Mouse (Mus musculus): Measurements from ENCODE around the gene Prg2. TPM values are rescaled to one million over a fixed set of nuclear protein-coding genes. Genes with fewer than 3 reads are reported as not detected.

Gene Prg2
- total RNA-seq (2015) (43.2 and 74.2 TPM in 2 replicates), total RNA-seq (2017) (135 and 270 TPM in 2 replicates)

GRCm38 (mm10) chr2:84980188-84980587 is at the start of gene Prg2:
Prg2 (plus strand) TSS chr2:84980461.
- peak; percentile 54 for ATAC-seq (replicated peaks; ENCODE audit: poor library complexity)

DNA sequence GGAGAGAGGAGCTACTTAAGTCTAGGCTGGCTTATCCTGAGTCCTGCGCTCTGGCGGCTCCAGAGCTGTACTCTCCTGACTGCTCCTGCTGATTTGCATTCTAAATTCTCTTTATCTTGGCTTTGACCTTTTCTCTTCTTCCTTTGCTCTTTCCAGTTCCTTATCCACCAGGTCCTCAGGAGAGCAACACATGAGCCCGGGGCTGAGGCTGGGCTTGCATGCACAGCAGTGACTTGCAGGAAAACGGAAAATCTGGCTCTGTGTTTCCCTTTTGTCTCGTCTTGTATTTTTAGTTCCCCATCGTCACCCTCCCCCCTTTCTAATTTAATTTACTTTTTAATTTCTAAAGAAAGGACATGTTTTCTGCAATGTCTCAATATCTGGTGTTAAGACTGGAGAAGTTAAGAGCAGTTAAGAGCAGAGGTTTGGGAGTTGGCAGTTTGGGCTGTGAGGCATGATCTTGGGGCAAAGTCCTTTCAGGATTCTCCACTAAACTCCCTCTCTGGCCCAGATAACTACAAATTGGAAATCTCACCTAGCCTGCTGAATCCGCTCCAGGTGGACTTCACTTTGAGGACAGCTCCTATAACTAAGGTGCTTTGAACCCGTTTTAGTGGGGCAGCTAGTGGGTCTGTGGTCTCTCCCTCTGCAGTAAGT is 46.1 kb upstream of the Prg2 start:
- no peak for ATAC-seq (replicated peaks; ENCODE audit: poor library complexity)

- no peak for ATAC-seq (replicated peaks; ENCODE audit: poor library complexity)
Measured at GRCm38 (mm10) chr2:84934649-84935007, 45.6 kb upstream of the Prg2 start.

DNA sequence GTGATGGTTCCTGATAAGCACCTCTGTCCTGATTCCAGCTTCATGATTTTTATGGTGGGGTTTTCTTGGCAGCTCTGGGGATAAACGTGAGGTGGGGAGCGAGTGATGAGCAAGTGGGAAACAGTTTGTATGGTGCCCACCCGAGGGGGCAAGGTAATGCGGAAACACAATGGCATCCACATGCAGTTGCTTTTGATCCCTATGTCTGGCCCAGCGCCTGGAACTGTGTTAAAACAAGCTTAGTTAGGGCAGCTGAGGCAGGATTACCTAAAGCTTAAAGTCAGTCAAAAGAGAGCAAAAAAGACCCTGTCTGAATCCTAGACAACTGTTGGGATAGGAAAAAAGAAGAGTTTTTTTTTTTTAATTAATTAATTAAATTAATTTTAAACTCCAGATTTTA is 45.2 kb upstream of the Prg2 start:
- ATAC-seq (replicated peaks; ENCODE audit: poor library complexity): no peak

GRCm38 (mm10) chr2:84936474-84937429 is 43.5 kb upstream of the Prg2 start, which contains the start of gene Slc43a3:
Slc43a3 (plus strand) TSS chr2:84936579.
- ATAC-seq (replicated peaks; ENCODE audit: poor library complexity): peak; percentile 77

DNA sequence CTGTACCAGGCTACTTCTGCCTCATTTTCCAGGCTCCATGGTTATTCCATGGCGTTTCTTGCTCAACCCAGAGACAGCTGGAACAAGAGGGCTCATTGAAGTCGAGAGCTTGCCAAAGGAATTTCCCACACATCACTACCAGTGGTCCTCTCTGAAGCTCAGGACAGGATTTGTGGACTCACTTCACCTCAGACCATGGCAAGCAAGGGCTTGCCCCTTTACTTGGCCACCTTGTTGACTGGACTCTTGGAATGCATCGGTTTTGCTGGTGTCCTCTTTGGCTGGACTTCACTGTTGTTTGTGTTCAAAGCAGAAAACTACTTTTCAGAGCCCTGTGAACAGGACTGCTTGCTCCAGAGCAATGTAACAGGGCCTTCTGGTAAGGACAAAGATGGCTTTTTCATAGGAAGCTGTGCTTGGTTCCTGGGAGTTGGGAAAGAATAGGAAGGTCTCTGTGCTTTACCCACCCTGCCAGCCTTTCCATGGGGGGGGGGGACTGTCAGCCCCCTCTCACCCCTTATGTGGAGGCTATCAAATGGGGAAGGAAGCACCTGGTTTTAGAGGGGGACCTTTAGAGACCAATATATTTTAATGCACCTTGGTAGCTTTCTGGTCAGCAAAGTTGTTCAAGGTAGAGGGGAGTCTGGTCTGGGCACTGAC is 42.6 kb upstream of the Prg2 start:
- no peak for ATAC-seq (replicated peaks; ENCODE audit: poor library complexity)

GRCm38 (mm10) chr2:84938249-84938946 is 41.9 kb upstream of the Prg2 start:
- peak; percentile 68 for ATAC-seq (replicated peaks; ENCODE audit: poor library complexity)

- ATAC-seq (replicated peaks; ENCODE audit: poor library complexity): no peak
Measured at GRCm38 (mm10) chr2:84939306-84939705, 41.0 kb upstream of the Prg2 start.

DNA sequence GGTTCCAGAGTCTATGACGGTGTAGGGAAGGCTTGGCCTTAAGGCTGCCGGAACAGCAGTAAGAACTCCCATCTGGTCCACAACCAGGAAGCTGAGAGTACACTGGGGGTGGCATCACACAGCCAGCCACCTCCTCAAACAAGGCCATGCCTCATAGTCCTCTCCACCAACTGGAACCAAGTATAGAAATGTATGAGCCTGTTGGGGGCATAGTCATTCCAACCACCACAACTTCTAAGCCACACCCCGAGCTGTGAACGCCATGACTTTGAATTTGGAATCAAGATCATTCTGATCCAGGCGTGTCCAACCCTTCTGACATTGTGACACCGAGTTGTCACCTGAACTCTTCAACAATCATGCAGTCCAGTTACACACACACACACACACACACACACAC is 40.5 kb upstream of the Prg2 start:
- no peak for ATAC-seq (replicated peaks; ENCODE audit: poor library complexity)

- peak; percentile 7; the same call in 1 of the 2 replicates for ATAC-seq (replicated peaks; ENCODE audit: poor library complexity)
Measured at GRCm38 (mm10) chr2:84941332-84941731, 38.9 kb upstream of the Prg2 start.

DNA sequence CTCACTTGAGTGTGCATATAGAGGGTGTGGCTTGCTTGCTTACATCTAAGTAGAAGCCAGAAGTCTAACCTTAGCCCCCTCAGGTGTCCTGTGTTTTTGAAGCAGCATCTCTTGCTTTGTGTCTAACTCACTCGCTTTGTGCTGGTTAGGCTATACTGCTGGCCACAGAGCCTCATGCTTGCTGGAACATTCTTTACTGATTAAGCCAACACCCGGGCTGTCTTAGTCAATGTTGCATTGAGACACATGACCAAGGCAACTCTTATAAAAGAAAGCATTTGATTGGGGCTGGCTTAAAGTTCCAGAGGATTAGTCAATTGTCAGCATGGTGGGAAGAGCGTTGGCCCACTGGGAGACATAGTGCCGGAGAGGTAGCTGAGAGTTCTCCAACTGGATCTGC is 38.5 kb upstream of the Prg2 start:
- ATAC-seq (replicated peaks; ENCODE audit: poor library complexity): no peak

- no peak for ATAC-seq (replicated peaks; ENCODE audit: poor library complexity)
Measured at GRCm38 (mm10) chr2:84947154-84947771, 33.0 kb upstream of the Prg2 start.

- ATAC-seq (replicated peaks; ENCODE audit: poor library complexity): no peak
Measured at GRCm38 (mm10) chr2:84948252-84948651, 32.0 kb upstream of the Prg2 start.

DNA sequence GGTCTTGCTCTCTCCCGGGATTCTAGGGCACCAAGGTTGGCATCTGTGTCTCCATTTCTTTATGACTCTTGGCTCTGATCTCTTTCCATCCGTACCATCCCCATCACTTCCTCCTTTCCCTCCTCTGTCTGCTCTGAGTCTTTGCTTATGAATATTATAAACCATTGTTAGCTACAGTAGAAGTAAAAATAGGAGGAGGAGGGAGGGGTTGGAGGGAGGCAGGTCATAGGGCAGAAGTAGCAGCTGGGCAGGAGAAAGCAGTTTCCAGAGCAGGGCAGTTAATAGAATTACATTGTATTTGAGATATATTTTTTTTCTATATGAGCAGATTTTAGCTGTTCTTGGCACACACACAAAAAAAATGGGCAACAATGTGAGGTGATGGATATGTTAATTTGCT is 31.5 kb upstream of the Prg2 start:
- ATAC-seq (replicated peaks; ENCODE audit: poor library complexity): no peak

- no peak for ATAC-seq (replicated peaks; ENCODE audit: poor library complexity)
Measured at GRCm38 (mm10) chr2:84951027-84951426, 29.2 kb upstream of the Prg2 start.

DNA sequence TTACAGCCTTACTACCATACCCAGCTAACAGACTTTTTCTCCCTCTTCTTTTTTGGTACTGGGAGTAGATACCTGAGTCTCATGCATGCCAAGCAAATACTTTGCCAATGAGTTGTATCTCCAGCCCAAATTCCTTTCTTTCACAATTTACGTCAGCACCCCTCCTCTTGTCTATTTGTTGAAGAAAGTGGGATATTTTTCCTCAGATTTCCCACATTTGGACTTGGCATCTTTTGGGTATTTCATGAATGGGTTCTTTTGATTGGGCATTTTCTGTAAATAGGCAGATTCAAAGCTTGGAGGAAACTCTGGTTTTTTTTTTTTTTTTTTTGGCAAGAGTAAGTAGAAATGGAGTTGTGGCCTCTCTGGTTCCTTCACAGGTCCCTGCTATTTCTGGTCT is 28.0 kb upstream of the Prg2 start:
- no peak for ATAC-seq (replicated peaks; ENCODE audit: poor library complexity)

DNA sequence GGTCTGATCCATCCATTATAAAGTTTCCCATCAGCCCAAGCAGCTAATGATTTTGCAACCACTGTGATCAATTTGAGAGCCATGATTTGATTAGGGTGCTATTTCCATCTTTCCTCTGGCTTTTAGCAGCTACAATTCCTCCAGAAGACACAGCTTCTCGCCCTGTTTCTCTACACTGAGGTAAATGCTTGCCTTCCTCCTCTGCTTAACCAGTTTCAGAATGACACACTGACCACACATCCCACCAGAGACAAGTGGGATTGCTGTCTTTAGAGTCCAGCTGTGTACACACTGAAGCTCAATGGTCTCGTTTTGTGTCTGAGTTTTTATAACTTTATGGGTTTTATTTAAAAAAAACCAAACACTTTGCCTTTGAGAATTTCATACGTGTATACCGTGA is 27.6 kb upstream of the Prg2 start:
- no peak for ATAC-seq (replicated peaks; ENCODE audit: poor library complexity)

GRCm38 (mm10) chr2:84955435-84955834 is 24.8 kb upstream of the Prg2 start:
- no peak for ATAC-seq (replicated peaks; ENCODE audit: poor library complexity)

DNA sequence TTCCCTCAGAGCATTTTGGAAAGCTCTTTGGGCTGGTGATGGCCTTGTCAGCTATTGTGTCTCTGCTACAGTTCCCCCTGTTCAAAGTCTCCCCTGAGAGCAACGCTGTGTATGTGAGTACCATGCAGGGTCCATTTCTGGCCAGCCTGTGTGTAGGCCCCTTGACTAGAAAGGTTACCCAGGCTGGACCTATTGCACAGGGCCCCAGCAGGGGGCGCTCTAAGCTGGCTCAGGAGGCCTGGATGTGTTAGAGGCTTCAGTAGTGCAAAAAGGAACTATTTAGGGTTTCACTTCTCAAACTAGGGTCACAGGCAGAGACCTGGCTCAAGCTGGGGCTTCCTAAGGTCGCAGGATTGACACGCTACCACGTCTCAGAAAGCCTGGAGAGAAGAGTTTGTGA is 24.0 kb upstream of the Prg2 start:
- peak; percentile 90 for ATAC-seq (replicated peaks; ENCODE audit: poor library complexity)

DNA sequence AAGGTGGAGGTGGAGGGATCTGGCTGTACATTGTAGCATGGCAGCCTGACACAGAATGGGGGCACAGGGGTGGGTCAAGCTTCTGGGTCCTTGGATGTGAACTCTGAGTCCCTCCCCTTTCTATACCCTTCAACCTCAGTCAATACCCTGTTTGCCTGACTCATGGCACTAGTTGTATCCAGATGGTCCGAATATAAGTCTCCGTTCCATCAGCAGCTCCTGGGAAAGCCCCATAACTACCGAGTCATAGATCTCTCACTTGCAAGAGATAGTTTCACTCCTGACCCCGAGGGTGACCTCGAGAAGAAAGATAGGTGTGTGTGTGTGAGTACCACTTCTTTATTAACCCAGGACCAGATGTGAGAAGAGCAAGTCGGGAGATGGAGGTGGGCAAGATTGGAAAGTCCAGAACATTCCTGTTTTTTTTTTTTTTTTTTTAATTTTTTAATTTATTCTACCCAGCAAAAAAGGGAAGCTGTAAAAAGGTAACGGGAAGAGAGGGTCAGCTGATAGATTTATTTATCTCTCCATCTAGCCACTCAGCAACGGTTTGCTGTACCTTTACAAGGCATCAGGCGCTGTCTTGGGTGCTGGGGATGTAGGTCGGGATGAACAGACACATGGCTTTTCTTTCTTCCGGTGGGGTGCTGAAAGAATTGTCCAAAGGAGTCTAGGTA is 21.5 kb upstream of the Prg2 start:
- no peak for ATAC-seq (replicated peaks; ENCODE audit: poor library complexity)

Data from megakaryocyte progenitor cell, adult 5-6 weeks (primary cell).